Mouse (Mus musculus) megakaryocyte, adult 5-6 weeks (primary cell): ENCODE measurements around the gene Dnajc7. TPM values are rescaled to one million over a fixed set of nuclear protein-coding genes. Genes with fewer than 3 reads are reported as not detected.
A peak's percentile ranks its signal among the peaks of the same experiment; 100 is the strongest.
"Not testable (repeated sequence)": the region's sequence is repeated elsewhere in the genome, so short reads cannot be mapped to it uniquely, and the experiment has no call there.

ENCODE experiments used
- ATAC-seq: 2 replicates; pipeline ENCODE4 v1.8.0; 2016; ENCODE audit warnings: mild to moderate bottlenecking, inconsistent platforms; ENCODE audit not compliant: poor library complexity, severe bottlenecking
- total RNA-seq, 2 experiments: library from RNA; stranded (forward) in 1 of 2; stranded (reverse) in 1 of 2; fragments of 153-499, 151-499 nt in 1 of 2; fragments of 221-1000, 200-1000 nt in 1 of 2; gene quantifications; 2 replicates each; pipeline versions ENCODE4 v1.2.3 to v1.2.4; 2015 to 2017

Gene Dnajc7
- total RNA-seq, 2 experiments from 2014 or later: 98.1 to 145 TPM

GRCm38 (mm10) chr11:100582413-100582812 lies 37.6 kb downstream of the Dnajc7 start:
- not testable (repeated sequence) for ATAC-seq

GRCm38 (mm10) chr11:100581756-100582155 lies 38.2 kb downstream of the Dnajc7 start:
- ATAC-seq: no peak

- ATAC-seq: no peak
These were observed 39.7 kb downstream of the Dnajc7 start for GRCm38 (mm10) chr11:100580275-100580674.

GRCm38 (mm10) chr11:100579116-100579799 lies 40.7 kb downstream of the Dnajc7 start:
- no peak for ATAC-seq

- ATAC-seq: no peak
These were observed 41.9 kb downstream of the Dnajc7 start for GRCm38 (mm10) chr11:100577852-100578599.

- ATAC-seq: no peak
These were observed 43.7 kb downstream of the Dnajc7 start for GRCm38 (mm10) chr11:100576256-100576655.

- no peak for ATAC-seq
These were observed 44.5 kb downstream of the Dnajc7 start for GRCm38 (mm10) chr11:100575484-100575855.

- peak; percentile 60 for ATAC-seq
These were observed 45.1 kb downstream of the Dnajc7 start, which contains the start of gene Cnp for GRCm38 (mm10) chr11:100574708-100575483. Cnp (plus strand) TSS chr11:100574904.

GRCm38 (mm10) chr11:100574188-100574587 lies 45.8 kb downstream of the Dnajc7 start:
- ATAC-seq: no peak

- peak; percentile 49 for ATAC-seq
These were observed 48.8 kb downstream of the Dnajc7 start for GRCm38 (mm10) chr11:100571202-100571567.

- peak; percentile 67 for ATAC-seq
These were observed 49.4 kb downstream of the Dnajc7 start for GRCm38 (mm10) chr11:100570430-100571201.

- no peak for ATAC-seq
These were observed 50.2 kb downstream of the Dnajc7 start for GRCm38 (mm10) chr11:100569789-100570188.

- ATAC-seq: no peak
These were observed 51.3 kb downstream of the Dnajc7 start for GRCm38 (mm10) chr11:100568692-100569091.

GRCm38 (mm10) chr11:100567815-100568245 lies 52.1 kb downstream of the Dnajc7 start:
- no peak for ATAC-seq

GRCm38 (mm10) chr11:100567229-100567628 lies 52.7 kb downstream of the Dnajc7 start:
- ATAC-seq: no peak

GRCm38 (mm10) chr11:100564703-100565102 lies 55.3 kb downstream of the Dnajc7 start:
- no peak for ATAC-seq

GRCm38 (mm10) chr11:100564297-100564696 lies 55.7 kb downstream of the Dnajc7 start:
- ATAC-seq: no peak

- no peak for ATAC-seq
These were observed 58.2 kb downstream of the Dnajc7 start for GRCm38 (mm10) chr11:100561748-100562147.

- ATAC-seq: no peak
These were observed 60.5 kb downstream of the Dnajc7 start for GRCm38 (mm10) chr11:100559476-100559875.

- ATAC-seq: no peak
These were observed 62.4 kb downstream of the Dnajc7 start for GRCm38 (mm10) chr11:100557563-100557962.

GRCm38 (mm10) chr11:100555583-100555982 lies 64.4 kb downstream of the Dnajc7 start:
- peak; percentile 98 for ATAC-seq
